Mouse (Mus musculus) c-Kit-negative CD71-positive TER-119-positive erythroid progenitor cells, embryonic 14.5 days (primary cell): Measurements from ENCODE around the gene Vwa3b.

Source experiments
- DNase-seq: peaks from one replicate; pipeline ENCODE4 v3.0.0-alpha.2; 2013; ENCODE audit warnings: low read depth, low spot score

Vwa3b gene

GRCm38 (mm10) chr1:37230404-37230803 lies 204.0 kb downstream of the Vwa3b start:
- no peak for DNase-seq

DNA sequence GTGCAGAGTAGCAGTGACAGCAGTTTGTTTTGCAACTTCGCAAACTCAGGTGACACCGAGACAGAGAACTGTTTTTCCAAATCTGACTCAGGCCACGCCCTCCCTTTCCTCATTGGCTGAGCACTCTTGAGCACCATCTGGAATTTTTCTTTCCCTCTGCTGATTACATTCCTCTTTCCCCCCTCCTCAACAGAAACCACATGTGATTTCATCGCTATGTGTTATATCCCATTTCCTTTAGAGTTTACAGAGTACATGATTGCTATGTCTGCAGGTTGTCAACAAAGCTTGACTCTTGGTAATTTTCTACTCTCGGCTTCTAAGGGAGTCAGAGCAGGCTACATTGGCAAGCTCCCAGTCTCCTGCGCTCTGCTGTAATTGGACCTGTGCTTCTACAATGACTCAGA lies 204.9 kb downstream of the Vwa3b start:
- DNase-seq = no peak
